Mouse (Mus musculus): ENCODE results near the gene Rexo2. TPM values are rescaled to one million over a fixed set of nuclear protein-coding genes. Genes with fewer than 3 reads are reported as not detected.
A peak's percentile ranks its signal among the peaks of the same experiment; 100 is the strongest.

Gene Rexo2
- polyA plus RNA-seq, 1 experiment, result 26.4 TPM

GRCm38 (mm10) chr9:48427176-48427575 lies 53.2 kb downstream of the Rexo2 start:
- Histone ChIP-seq H3K36me3 (ENCODE audit: control insufficient read depth, insufficient read depth, low read length) (no peaks in the 10 kb centered on the region), H3K27ac (ENCODE audit: insufficient read depth, low read depth, low read length) (no peak overlapping the region), H3K4me1 (ENCODE audit: control insufficient read depth, insufficient read depth, insufficient read length, low read length) (no peaks in the 10 kb centered on the region), H3K27me3 (ENCODE audit: control insufficient read depth, insufficient read depth, low read length) (no peaks in the 10 kb centered on the region), H3K4me3 (ENCODE audit: low read depth, low read length) (no peak overlapping the region)
- TF ChIP-seq CTCF (IDR thresholded peaks at IDR 0.05; ENCODE audit: extremely low read depth, insufficient read length, insufficient replicate concordance, low read depth, low read length), result no peak
- TF ChIP-seq POLR2A (IDR thresholded peaks at IDR 0.05; ENCODE audit: low read depth, low read length), result no peak
- WGBS, result 83% methylated on average over 7 of the region's 7 CpGs

- WGBS, result 14% methylated on average over 1 of the region's 1 CpGs
- no peak for TF ChIP-seq POLR2A (IDR thresholded peaks at IDR 0.05; ENCODE audit: low read depth, low read length)
- no peak for TF ChIP-seq CTCF (IDR thresholded peaks at IDR 0.05; ENCODE audit: extremely low read depth, insufficient read length, insufficient replicate concordance, low read depth, low read length)
- Histone ChIP-seq H3K27ac (ENCODE audit: insufficient read depth, low read depth, low read length) (no peak overlapping the region), H3K27me3 (ENCODE audit: control insufficient read depth, insufficient read depth, low read length) (no peaks in the 10 kb centered on the region), H3K4me3 (ENCODE audit: low read depth, low read length) (no peak overlapping the region), H3K36me3 (ENCODE audit: control insufficient read depth, insufficient read depth, low read length) (no peaks in the 10 kb centered on the region), H3K4me1 (ENCODE audit: control insufficient read depth, insufficient read depth, insufficient read length, low read length) (no peaks in the 10 kb centered on the region)
Observed at GRCm38 (mm10) chr9:48423256-48423655, 57.2 kb downstream of the Rexo2 start.

- Histone ChIP-seq H3K4me1 (ENCODE audit: control insufficient read depth, insufficient read depth, insufficient read length, low read length) (no peaks in the 10 kb centered on the region), H3K36me3 (ENCODE audit: control insufficient read depth, insufficient read depth, low read length) (no peaks in the 10 kb centered on the region), H3K4me3 (ENCODE audit: low read depth, low read length) (no peak overlapping the region), H3K27me3 (ENCODE audit: control insufficient read depth, insufficient read depth, low read length) (no peaks in the 10 kb centered on the region), H3K27ac (ENCODE audit: insufficient read depth, low read depth, low read length) (no peak overlapping the region)
- TF ChIP-seq POLR2A (IDR thresholded peaks at IDR 0.05; ENCODE audit: low read depth, low read length) (no peak), CTCF (IDR thresholded peaks at IDR 0.05; ENCODE audit: extremely low read depth, insufficient read length, insufficient replicate concordance, low read depth, low read length) (no peak)
- WGBS, result 71% methylated on average over 8 of the region's 8 CpGs
Observed at GRCm38 (mm10) chr9:48422382-48422781, 58.0 kb downstream of the Rexo2 start.

GRCm38 (mm10) chr9:48421561-48421960 lies 58.9 kb downstream of the Rexo2 start:
- Histone ChIP-seq H3K36me3 (ENCODE audit: control insufficient read depth, insufficient read depth, low read length) (no peaks in the 10 kb centered on the region), H3K27ac (ENCODE audit: insufficient read depth, low read depth, low read length) (no peak overlapping the region), H3K27me3 (ENCODE audit: control insufficient read depth, insufficient read depth, low read length) (no peaks in the 10 kb centered on the region), H3K4me3 (ENCODE audit: low read depth, low read length) (no peak overlapping the region), H3K4me1 (ENCODE audit: control insufficient read depth, insufficient read depth, insufficient read length, low read length) (no peaks in the 10 kb centered on the region)
- 68% methylated on average over 2 of the region's 2 CpGs for whole genome bisulfite sequencing
- no peak for TF ChIP-seq POLR2A (IDR thresholded peaks at IDR 0.05; ENCODE audit: low read depth, low read length)
- TF ChIP-seq CTCF (IDR thresholded peaks at IDR 0.05; ENCODE audit: extremely low read depth, insufficient read length, insufficient replicate concordance, low read depth, low read length), result no peak

- WGBS, result 60% methylated on average over 2 of the region's 2 CpGs
- no peak overlapping the region for H3K4me3 ChIP-seq (ENCODE audit: low read depth, low read length)
- H3K36me3 ChIP-seq (ENCODE audit: control insufficient read depth, insufficient read depth, low read length), result no peaks in the 10 kb centered on the region
- no peaks in the 10 kb centered on the region for H3K4me1 ChIP-seq (ENCODE audit: control insufficient read depth, insufficient read depth, insufficient read length, low read length)
- TF ChIP-seq CTCF (IDR thresholded peaks at IDR 0.05; ENCODE audit: extremely low read depth, insufficient read length, insufficient replicate concordance, low read depth, low read length), result no peak
- no peak for TF ChIP-seq POLR2A (IDR thresholded peaks at IDR 0.05; ENCODE audit: low read depth, low read length)
- H3K27me3 ChIP-seq (ENCODE audit: control insufficient read depth, insufficient read depth, low read length), result no peaks in the 10 kb centered on the region
- H3K27ac ChIP-seq (ENCODE audit: insufficient read depth, low read depth, low read length), result no peak overlapping the region
Observed at GRCm38 (mm10) chr9:48421029-48421428, 59.4 kb downstream of the Rexo2 start.

GRCm38 (mm10) chr9:48420437-48420836 lies 60.0 kb downstream of the Rexo2 start:
- 81% methylated on average over 7 of the region's 7 CpGs for WGBS
- H3K27ac ChIP-seq (ENCODE audit: insufficient read depth, low read depth, low read length), result no peak overlapping the region
- no peaks in the 10 kb centered on the region for H3K27me3 ChIP-seq (ENCODE audit: control insufficient read depth, insufficient read depth, low read length)
- H3K36me3 ChIP-seq (ENCODE audit: control insufficient read depth, insufficient read depth, low read length), result no peaks in the 10 kb centered on the region
- TF ChIP-seq CTCF (IDR thresholded peaks at IDR 0.05; ENCODE audit: extremely low read depth, insufficient read length, insufficient replicate concordance, low read depth, low read length) (no peak), POLR2A (IDR thresholded peaks at IDR 0.05; ENCODE audit: low read depth, low read length) (no peak)
- H3K4me3 ChIP-seq (ENCODE audit: low read depth, low read length), result peak overlapping the region; percentile 21; the same call in 1 of the 2 replicates
- H3K4me1 ChIP-seq (ENCODE audit: control insufficient read depth, insufficient read depth, insufficient read length, low read length), result no peaks in the 10 kb centered on the region

GRCm38 (mm10) chr9:48418829-48419228 lies 61.6 kb downstream of the Rexo2 start:
- TF ChIP-seq CTCF (IDR thresholded peaks at IDR 0.05; ENCODE audit: extremely low read depth, insufficient read length, insufficient replicate concordance, low read depth, low read length), result no peak
- TF ChIP-seq POLR2A (IDR thresholded peaks at IDR 0.05; ENCODE audit: low read depth, low read length), result no peak
- Histone ChIP-seq H3K27me3 (ENCODE audit: control insufficient read depth, insufficient read depth, low read length) (no peaks in the 10 kb centered on the region), H3K4me3 (ENCODE audit: low read depth, low read length) (no peak overlapping the region), H3K36me3 (ENCODE audit: control insufficient read depth, insufficient read depth, low read length) (no peaks in the 10 kb centered on the region), H3K27ac (ENCODE audit: insufficient read depth, low read depth, low read length) (peak overlapping the region; percentile 22; the same call in 1 of the 2 replicates), H3K4me1 (ENCODE audit: control insufficient read depth, insufficient read depth, insufficient read length, low read length) (no peaks in the 10 kb centered on the region)
- WGBS, result 50% methylated on average over 8 of the region's 8 CpGs

Other genes starting within 250 kb of the Rexo2 start
- 0.52 TPM in 1 of 2 replicates, not detected in the other for gene Nxpe2, start 127.2 kb downstream of the Rexo2 start, polyA plus RNA-seq (2012; rRNA removed)
- gene Rbm7, start 14.7 kb upstream of the Rexo2 start, polyA plus RNA-seq (2012; rRNA removed), result 10.0 and 10.4 TPM in 2 replicates
- gene Gm5617, start 14.8 kb upstream of the Rexo2 start, polyA plus RNA-seq (2012; rRNA removed), result 38.3 and 68.0 TPM in 2 replicates
- gene Nnmt, start 124.5 kb upstream of the Rexo2 start, polyA plus RNA-seq (2012; rRNA removed), result 0.77 and 1.5 TPM in 2 replicates